ENCODE assay signal across 8 mouse cellular contexts in the genomic region with DNA sequence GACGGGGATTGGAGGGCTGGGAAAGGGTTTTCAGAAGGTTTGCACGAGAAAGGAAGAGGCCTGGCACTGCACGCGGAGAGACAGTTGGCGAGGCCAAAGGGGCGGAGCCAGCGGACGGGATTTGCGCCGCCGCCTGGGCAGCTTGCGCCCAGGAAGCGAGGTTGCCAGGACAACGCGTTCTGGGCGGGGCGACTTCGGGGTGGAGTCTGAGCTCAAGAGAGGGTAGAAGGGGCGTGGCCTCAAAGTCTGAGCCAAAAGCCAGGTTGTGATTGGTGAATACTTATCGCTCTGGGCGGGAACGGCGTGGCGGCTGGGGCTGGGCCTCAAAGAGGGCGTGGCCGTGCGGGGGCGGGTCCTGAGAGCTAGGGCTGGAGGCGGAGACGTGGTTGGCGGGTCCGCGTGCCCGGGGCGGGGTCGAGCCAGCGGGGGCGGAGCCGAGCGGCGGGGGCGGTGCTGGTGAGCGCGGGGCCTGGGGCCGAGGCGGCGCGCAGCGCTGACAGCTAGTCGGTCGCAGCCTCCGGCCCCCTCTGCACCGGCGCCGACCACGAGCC. TPM values are rescaled to one million over a fixed set of nuclear protein-coding genes. Genes with fewer than 3 reads are reported as not detected.
DNase-seq lines count a peak whose midpoint lies in the region; ATAC-seq and TF ChIP-seq lines count a peak whose summit lies in the region.

A gene (plus strand): TSS at position 487 of the 551 bp plus-strand sequence.

- peaks cover 0 to 15% of the 10 kb centered on the region in 2 experiments; a peak in 2 of 4 replicates for H3K4me1 ChIP-seq in CH12.LX (ENCODE audit: control insufficient read depth in 1 of 2, insufficient read depth in 2 of 2)
- peaks cover 34% of the 10 kb centered on the region for H3K4me1 ChIP-seq in forebrain, embryonic 12.5 days
- peaks cover 14% of the 10 kb centered on the region for H3K4me1 ChIP-seq in heart, embryonic 16.5 days (ENCODE audit: control insufficient read depth, insufficient read depth, low read length)
- peaks cover 18% of the 10 kb centered on the region for H3K4me1 ChIP-seq in liver, embryonic 13.5 days (replicated peaks)
- H3K4me1 ChIP-seq in stomach, embryonic 15.5 days: peaks cover 24% of the 10 kb centered on the region; the same call in 1 of the 2 replicates

- TF ChIP-seq POLR2A in CH12.LX (IDR thresholded peaks at IDR 0.05; ENCODE audit: low read depth, low read length): no peak

- no peak within 1 kb of the TSS for H3K9ac ChIP-seq in CH12.LX (ENCODE audit: insufficient read depth, low read depth)
- H3K9ac ChIP-seq in forebrain, embryonic 12.5 days: peak within 1 kb of the TSS; percentile 73
- peak within 1 kb of the TSS; percentile 79 for H3K9ac ChIP-seq in heart, embryonic 16.5 days (ENCODE audit: low read length)
- peak within 1 kb of the TSS; percentile 59 for H3K9ac ChIP-seq in liver, embryonic 13.5 days
- H3K9ac ChIP-seq in stomach, embryonic 15.5 days: peak within 1 kb of the TSS; percentile 56; the same call in 1 of the 2 replicates

- ATAC-seq in cerebellum, adult (ENCODE audit: insufficient number of reproducible peaks, low FRiP score, low TSS enrichment): peak; percentile 76
- peak; percentile 95 for ATAC-seq in forebrain, embryonic 12.5 days (ENCODE audit: low FRiP score)
- ATAC-seq in heart, embryonic 16.5 days (replicated peaks; ENCODE audit: extremely low read depth, insufficient read depth, low FRiP score): peak; percentile 95
- ATAC-seq in liver, embryonic 13.5 days (ENCODE audit: low read depth): peak; percentile 81
- peak; percentile 94 for ATAC-seq in stomach, embryonic 15.5 days (ENCODE audit: insufficient read depth, low FRiP score, low read depth)

- TF ChIP-seq CTCF in CH12.LX (conservative IDR thresholded peaks at IDR 0.05 in 1 of 2, IDR thresholded peaks at IDR 0.05 in 1 of 2; ENCODE audit: low read depth in 2 of 2, low read length in 2 of 2): no peak

- no peak for TF ChIP-seq EP300 in CH12.LX (IDR thresholded peaks at IDR 0.05; ENCODE audit: low read length)

- H3K79me2 ChIP-seq in CH12.LX (replicated peaks; ENCODE audit: control insufficient read depth, extremely low read depth, insufficient read depth, poor library complexity, severe bottlenecking): no peaks in the 10 kb centered on the region

- peak within 1 kb of the TSS in 2 of 3 experiments; percentile 10 to 37 for H3K4me3 ChIP-seq in CH12.LX (replicated peaks in 1 of 3; ENCODE audit: low read depth in 2 of 3, low read length in 2 of 3, poor library complexity in 1 of 3)
- H3K4me3 ChIP-seq in forebrain, embryonic 12.5 days (replicated peaks): peak within 1 kb of the TSS; percentile 70
- H3K4me3 ChIP-seq in heart, embryonic 16.5 days (ENCODE audit: low read length): peak within 1 kb of the TSS; percentile 79
- peak within 1 kb of the TSS; percentile 59 for H3K4me3 ChIP-seq in liver, embryonic 13.5 days (replicated peaks)
- peak within 1 kb of the TSS; percentile 68 for H3K4me3 ChIP-seq in stomach, embryonic 15.5 days (replicated peaks)

- DNase-seq in CH12.LX (ENCODE audit: extremely low read depth): peak; percentile 97
- peak; percentile 100 for DNase-seq in kidney, postnatal 25 days
- peak; percentile 91 for DNase-seq in liver, embryonic 13.5 days
- peak; percentile 99 for DNase-seq in neural tube, embryonic 10.5 days (ENCODE audit: extremely low spot score, low spot score)

- peaks cover 12% of the 10 kb centered on the region for H3K9me3 ChIP-seq in CH12.LX (replicated peaks; ENCODE audit: low read length)
- no peaks in the 10 kb centered on the region for H3K9me3 ChIP-seq in forebrain, embryonic 12.5 days
- no peaks in the 10 kb centered on the region for H3K9me3 ChIP-seq in heart, embryonic 16.5 days (replicated peaks; ENCODE audit: control insufficient read depth, low read length)
- no peaks in the 10 kb centered on the region for H3K9me3 ChIP-seq in liver, embryonic 13.5 days (replicated peaks)
- no peaks in the 10 kb centered on the region for H3K9me3 ChIP-seq in stomach, embryonic 15.5 days

- no peak within 1 kb of the TSS; the same call in 1 of the 2 replicates for H3K4me2 ChIP-seq in CH12.LX (ENCODE audit: insufficient read depth, low read depth, poor library complexity, severe bottlenecking)
- peak within 1 kb of the TSS; percentile 99 for H3K4me2 ChIP-seq in forebrain, embryonic 12.5 days
- peak within 1 kb of the TSS; percentile 100 for H3K4me2 ChIP-seq in heart, embryonic 16.5 days (ENCODE audit: low read depth, low read length)
- peak within 1 kb of the TSS; percentile 86 for H3K4me2 ChIP-seq in liver, embryonic 13.5 days
- peak within 1 kb of the TSS; percentile 97 for H3K4me2 ChIP-seq in stomach, embryonic 15.5 days

- peaks cover 71% of the 10 kb centered on the region for H3K27me3 ChIP-seq in CH12.LX (replicated peaks)
- H3K27me3 ChIP-seq in forebrain, embryonic 12.5 days: peaks cover 41% of the 10 kb centered on the region
- H3K27me3 ChIP-seq in heart, embryonic 16.5 days (ENCODE audit: control insufficient read depth, insufficient read depth, low read length): peaks cover 23% of the 10 kb centered on the region
- peaks cover 82% of the 10 kb centered on the region for H3K27me3 ChIP-seq in liver, embryonic 13.5 days
- peaks cover 17% of the 10 kb centered on the region for H3K27me3 ChIP-seq in stomach, embryonic 15.5 days (replicated peaks)

- TF ChIP-seq RAD21 in CH12.LX (IDR thresholded peaks at IDR 0.05; ENCODE audit: low read depth, low read length): no peak

- WGBS in forebrain, embryonic 12.5 days: 1% methylated on average over 51 of the region's 56 CpGs
- WGBS in heart, embryonic 16.5 days: under 1% methylated on average over 56 of the region's 56 CpGs
- 1% methylated on average over 42 of the region's 56 CpGs for WGBS in liver, embryonic 13.5 days (ENCODE audit: insufficient replicate concordance)
- under 1% methylated on average over 46 of the region's 56 CpGs for WGBS in stomach, embryonic 15.5 days

- dilution Hi-C loops in CH12.LX (cut with MboI; ENCODE audit: extremely low pct_ligation_motif_present, extremely low pct_unique_long_range_greater_than_20kb, low sequenced_read_pairs): no loop called here

- in situ Hi-C loops in CH12.LX (cut with MboI; ENCODE audit: low pct_ligation_motif_present, low pct_unique_long_range_greater_than_20kb, low sequenced_read_pairs): no loop called here

- H3K27ac ChIP-seq in CH12.LX (ENCODE audit: insufficient read depth, low read depth): no peak within 1 kb of the TSS
- H3K27ac ChIP-seq in forebrain, embryonic 12.5 days: peak within 1 kb of the TSS; percentile 74
- H3K27ac ChIP-seq in heart, embryonic 16.5 days (ENCODE audit: low read length): peak within 1 kb of the TSS; percentile 68
- no peak within 1 kb of the TSS for H3K27ac ChIP-seq in liver, embryonic 13.5 days
- H3K27ac ChIP-seq in stomach, embryonic 15.5 days: peak within 1 kb of the TSS; percentile 54; the same call in 1 of the 2 replicates

- H3K36me3 ChIP-seq in CH12.LX (replicated peaks in 1 of 2; ENCODE audit: control insufficient read depth in 1 of 2, insufficient read depth in 1 of 2, low read length in 1 of 2): no peaks in the 10 kb centered on the region
- no peaks in the 10 kb centered on the region for H3K36me3 ChIP-seq in forebrain, embryonic 12.5 days (replicated peaks)
- no peaks in the 10 kb centered on the region for H3K36me3 ChIP-seq in heart, embryonic 16.5 days (ENCODE audit: control insufficient read depth, insufficient read depth)
- no peaks in the 10 kb centered on the region for H3K36me3 ChIP-seq in liver, embryonic 13.5 days
- H3K36me3 ChIP-seq in stomach, embryonic 15.5 days: no peaks in the 10 kb centered on the region

TF ChIP-seq in CH12.LX, 34 proteins besides CTCF, POLR2A, EP300 and RAD21:
- TF ChIP-seq NRF1 (IDR thresholded peaks at IDR 0.05; ENCODE audit: low read depth, low read length) (peak; percentile 45), MAX (IDR thresholded peaks at IDR 0.05; ENCODE audit: low read length) (peak; percentile 72; the same call in 1 of the 2 replicates), SIN3A (IDR thresholded peaks at IDR 0.05; ENCODE audit: low read length) (no peak), RCOR1 (conservative IDR thresholded peaks at IDR 0.05; ENCODE audit: low read depth, low read length) (no peak), ELF1 (IDR thresholded peaks at IDR 0.05; ENCODE audit: low read depth, low read length) (no peak)

RNA-seq across cellular contexts. Expression of the gene that starts here (rescaled TPM):
- not detected in 2 replicates for total RNA-seq in CH12.LX (2012; rRNA removed)
- total RNA-seq in CH12.LX (2014; rRNA removed): not detected in 2 replicates
- not detected in 2 replicates for polyA plus RNA-seq in CH12.LX (2012; ENCODE audit: insufficient read length, low read depth)
- 24.4 and 24.6 TPM in 2 replicates for polyA plus RNA-seq in forebrain, embryonic 12.5 days (2016; fragmentation: Nextera tagmentation; extraction: Ambion mirVana)
- polyA plus RNA-seq in heart, embryonic 16.5 days (2015; fragmentation: Nextera tagmentation; extraction: Ambion mirVana): 4.9 TPM in 2 replicates
- polyA plus RNA-seq in liver, embryonic 13.5 days (2015; fragmentation: Nextera tagmentation; extraction: Ambion mirVana): 0.30 and 0.41 TPM in 2 replicates
- 7.4 and 8.4 TPM in 2 replicates for polyA plus RNA-seq in stomach, embryonic 15.5 days (2015; fragmentation: Nextera tagmentation; extraction: Ambion mirVana)

Comparison
In these comparisons a context has a peak if more than half of its experiments do, and no peak if none do; other contexts are left out.
1. Peak in DNase-seq and H3K4me3 ChIP-seq in CH12.LX; RNA of the gene not detected or under 1 TPM.
2. Peak in DNase-seq, ATAC-seq, H3K4me3 ChIP-seq, H3K9ac ChIP-seq and H3K4me2 ChIP-seq in liver, embryonic 13.5 days; RNA of the gene not detected or under 1 TPM.
3. H3K27ac ChIP-seq: peak in forebrain, embryonic 12.5 days (single experiment), heart, embryonic 16.5 days (single experiment) and stomach, embryonic 15.5 days (single experiment); none in CH12.LX (single experiment) and liver, embryonic 13.5 days (single experiment).
4. H3K4me3 ChIP-seq: peak in every context shown above with its lines; median percentile 79 in heart, embryonic 16.5 days; 70 in forebrain, embryonic 12.5 days; 68 in stomach, embryonic 15.5 days; 59 in liver, embryonic 13.5 days; 24 in CH12.LX.
5. Peak in every context shown above with its lines, with median percentiles within 50 percentile points of each other: DNase-seq and ATAC-seq.